Mouse (Mus musculus): ENCODE results near the gene Phf24. TPM values are rescaled to one million over a fixed set of nuclear protein-coding genes. Genes with fewer than 3 reads are reported as not detected.

Gene Phf24
- polyA plus RNA-seq, 1 experiment from 2014 or later = 1.1 TPM

- Histone ChIP-seq H3K9ac (ENCODE audit: low read depth, low read length) (no peak overlapping the region), H3K4me1 (ENCODE audit: control insufficient read depth, insufficient read depth, low read length) (no peaks in the 10 kb centered on the region), H3K4me2 (replicated peaks; ENCODE audit: low read depth, low read length) (no peak overlapping the region), H3K9me3 (ENCODE audit: control insufficient read depth, low read length) (no peaks in the 10 kb centered on the region), H3K4me3 (ENCODE audit: low read length) (no peak overlapping the region), H3K27me3 (ENCODE audit: control insufficient read depth, insufficient read depth, low read length) (no peaks in the 10 kb centered on the region), H3K36me3 (ENCODE audit: control insufficient read depth, insufficient read depth, low read length) (peaks cover 15% of the 10 kb centered on the region), H3K27ac (ENCODE audit: low read depth, low read length) (no peak overlapping the region)
- ATAC-seq (ENCODE audit: low FRiP score, low TSS enrichment) = no peak
- WGBS = 95% methylated on average over 8 of the region's 8 CpGs
These were observed 41.5 kb downstream of the Phf24 start for GRCm38 (mm10) chr4:42957979-42958378.

- WGBS = 71% methylated on average over 8 of the region's 8 CpGs
- ATAC-seq (ENCODE audit: low FRiP score, low TSS enrichment) = no peak
- Histone ChIP-seq H3K36me3 (ENCODE audit: control insufficient read depth, insufficient read depth, low read length) (peaks cover 15% of the 10 kb centered on the region), H3K4me2 (replicated peaks; ENCODE audit: low read depth, low read length) (no peak overlapping the region), H3K9me3 (ENCODE audit: control insufficient read depth, low read length) (no peaks in the 10 kb centered on the region), H3K4me1 (ENCODE audit: control insufficient read depth, insufficient read depth, low read length) (no peaks in the 10 kb centered on the region), H3K27me3 (ENCODE audit: control insufficient read depth, insufficient read depth, low read length) (no peaks in the 10 kb centered on the region), H3K4me3 (ENCODE audit: low read length) (no peak overlapping the region), H3K27ac (ENCODE audit: low read depth, low read length) (no peak overlapping the region), H3K9ac (ENCODE audit: low read depth, low read length) (no peak overlapping the region)
These were observed 42.5 kb downstream of the Phf24 start for GRCm38 (mm10) chr4:42958942-42959341.

- Histone ChIP-seq H3K9ac (ENCODE audit: low read depth, low read length) (no peak overlapping the region), H3K9me3 (ENCODE audit: control insufficient read depth, low read length) (no peaks in the 10 kb centered on the region), H3K4me1 (ENCODE audit: control insufficient read depth, insufficient read depth, low read length) (no peaks in the 10 kb centered on the region), H3K4me3 (ENCODE audit: low read length) (no peak overlapping the region), H3K4me2 (replicated peaks; ENCODE audit: low read depth, low read length) (no peak overlapping the region), H3K27ac (ENCODE audit: low read depth, low read length) (no peak overlapping the region), H3K27me3 (ENCODE audit: control insufficient read depth, insufficient read depth, low read length) (no peaks in the 10 kb centered on the region), H3K36me3 (ENCODE audit: control insufficient read depth, insufficient read depth, low read length) (peaks cover 15% of the 10 kb centered on the region)
- WGBS = 58% methylated on average over 4 of the region's 4 CpGs
- ATAC-seq (ENCODE audit: low FRiP score, low TSS enrichment) = no peak
These were observed 42.9 kb downstream of the Phf24 start for GRCm38 (mm10) chr4:42959382-42959781.

GRCm38 (mm10) chr4:42961592-42961991 lies 45.1 kb downstream of the Phf24 start:
- Histone ChIP-seq H3K4me2 (replicated peaks; ENCODE audit: low read depth, low read length) (no peak overlapping the region), H3K9me3 (ENCODE audit: control insufficient read depth, low read length) (no peaks in the 10 kb centered on the region), H3K4me1 (ENCODE audit: control insufficient read depth, insufficient read depth, low read length) (no peaks in the 10 kb centered on the region), H3K9ac (ENCODE audit: low read depth, low read length) (no peak overlapping the region), H3K27ac (ENCODE audit: low read depth, low read length) (no peak overlapping the region), H3K27me3 (ENCODE audit: control insufficient read depth, insufficient read depth, low read length) (no peaks in the 10 kb centered on the region), H3K36me3 (ENCODE audit: control insufficient read depth, insufficient read depth, low read length) (peaks cover 14% of the 10 kb centered on the region), H3K4me3 (ENCODE audit: low read length) (no peak overlapping the region)
- ATAC-seq (ENCODE audit: low FRiP score, low TSS enrichment) = no peak
- 37% methylated on average over 4 of the region's 4 CpGs for WGBS

- Histone ChIP-seq H3K9me3 (ENCODE audit: control insufficient read depth, low read length) (no peaks in the 10 kb centered on the region), H3K4me2 (replicated peaks; ENCODE audit: low read depth, low read length) (no peak overlapping the region), H3K27me3 (ENCODE audit: control insufficient read depth, insufficient read depth, low read length) (no peaks in the 10 kb centered on the region), H3K27ac (ENCODE audit: low read depth, low read length) (no peak overlapping the region), H3K9ac (ENCODE audit: low read depth, low read length) (no peak overlapping the region), H3K4me3 (ENCODE audit: low read length) (no peak overlapping the region), H3K36me3 (ENCODE audit: control insufficient read depth, insufficient read depth, low read length) (no peaks in the 10 kb centered on the region), H3K4me1 (ENCODE audit: control insufficient read depth, insufficient read depth, low read length) (no peaks in the 10 kb centered on the region)
- ATAC-seq (ENCODE audit: low FRiP score, low TSS enrichment) = no peak
- 89% methylated on average over 2 of the region's 2 CpGs for WGBS
These were observed 47.0 kb downstream of the Phf24 start for GRCm38 (mm10) chr4:42963480-42963879.

- H3K9ac ChIP-seq (ENCODE audit: low read depth, low read length) = no peak overlapping the region
- H3K27ac ChIP-seq (ENCODE audit: low read depth, low read length) = no peak overlapping the region
- H3K4me1 ChIP-seq (ENCODE audit: control insufficient read depth, insufficient read depth, low read length) = no peaks in the 10 kb centered on the region
- H3K4me2 ChIP-seq (replicated peaks; ENCODE audit: low read depth, low read length) = no peak overlapping the region; the same call in 1 of the 2 replicates
- 17% methylated on average over 12 of the region's 12 CpGs for WGBS
- no peaks in the 10 kb centered on the region for H3K36me3 ChIP-seq (ENCODE audit: control insufficient read depth, insufficient read depth, low read length)
- no peaks in the 10 kb centered on the region for H3K27me3 ChIP-seq (ENCODE audit: control insufficient read depth, insufficient read depth, low read length)
- H3K9me3 ChIP-seq (ENCODE audit: control insufficient read depth, low read length) = no peaks in the 10 kb centered on the region
- ATAC-seq (ENCODE audit: low FRiP score, low TSS enrichment) = 0 out of 2 replicates have a peak, but pooled peaks have one; percentile 32
- no peak overlapping the region for H3K4me3 ChIP-seq (ENCODE audit: low read length)
These were observed 48.7 kb downstream of the Phf24 start for GRCm38 (mm10) chr4:42965039-42965719.

GRCm38 (mm10) chr4:42969304-42969703 lies 52.8 kb downstream of the Phf24 start, which contains the start of gene 1700022I11Rik:
1700022I11Rik (plus strand) TSS chr4:42969604.
- Histone ChIP-seq H3K4me2 (replicated peaks; ENCODE audit: low read depth, low read length) (no peak within 1 kb of the TSS), H3K4me3 (ENCODE audit: low read length) (no peak within 1 kb of the TSS), H3K36me3 (ENCODE audit: control insufficient read depth, insufficient read depth, low read length) (no peaks in the 10 kb centered on the region), H3K27me3 (ENCODE audit: control insufficient read depth, insufficient read depth, low read length) (no peaks in the 10 kb centered on the region), H3K9ac (ENCODE audit: low read depth, low read length) (no peak within 1 kb of the TSS), H3K9me3 (ENCODE audit: control insufficient read depth, low read length) (no peaks in the 10 kb centered on the region), H3K27ac (ENCODE audit: low read depth, low read length) (no peak within 1 kb of the TSS), H3K4me1 (ENCODE audit: control insufficient read depth, insufficient read depth, low read length) (no peaks in the 10 kb centered on the region)
- 94% methylated on average over 4 of the region's 4 CpGs for WGBS
- no peak for ATAC-seq (ENCODE audit: low FRiP score, low TSS enrichment)

GRCm38 (mm10) chr4:42972952-42973351 lies 56.5 kb downstream of the Phf24 start:
- 60% methylated on average over 4 of the region's 4 CpGs for WGBS
- Histone ChIP-seq H3K9ac (ENCODE audit: low read depth, low read length) (no peak overlapping the region), H3K4me3 (ENCODE audit: low read length) (no peak overlapping the region), H3K4me2 (replicated peaks; ENCODE audit: low read depth, low read length) (no peak overlapping the region), H3K27me3 (ENCODE audit: control insufficient read depth, insufficient read depth, low read length) (no peaks in the 10 kb centered on the region), H3K4me1 (ENCODE audit: control insufficient read depth, insufficient read depth, low read length) (no peaks in the 10 kb centered on the region), H3K27ac (ENCODE audit: low read depth, low read length) (no peak overlapping the region), H3K9me3 (ENCODE audit: control insufficient read depth, low read length) (no peaks in the 10 kb centered on the region), H3K36me3 (ENCODE audit: control insufficient read depth, insufficient read depth, low read length) (peaks cover 5% of the 10 kb centered on the region; the same call in 1 of the 2 replicates)
- no peak for ATAC-seq (ENCODE audit: low FRiP score, low TSS enrichment)

- Histone ChIP-seq H3K27ac (ENCODE audit: low read depth, low read length) (no peak overlapping the region), H3K4me1 (ENCODE audit: control insufficient read depth, insufficient read depth, low read length) (no peaks in the 10 kb centered on the region), H3K27me3 (ENCODE audit: control insufficient read depth, insufficient read depth, low read length) (no peaks in the 10 kb centered on the region), H3K36me3 (ENCODE audit: control insufficient read depth, insufficient read depth, low read length) (peaks cover 14% of the 10 kb centered on the region), H3K9me3 (ENCODE audit: control insufficient read depth, low read length) (no peaks in the 10 kb centered on the region), H3K4me2 (replicated peaks; ENCODE audit: low read depth, low read length) (no peak overlapping the region), H3K9ac (ENCODE audit: low read depth, low read length) (no peak overlapping the region), H3K4me3 (ENCODE audit: low read length) (no peak overlapping the region)
- no peak for ATAC-seq (ENCODE audit: low FRiP score, low TSS enrichment)
- WGBS = 85% methylated on average over 5 of the region's 5 CpGs
These were observed 57.4 kb downstream of the Phf24 start for GRCm38 (mm10) chr4:42973868-42974267.

Data from kidney, embryonic 14.5 days (tissue).